Mouse (Mus musculus) urinary bladder, postnatal 14 days (tissue): ENCODE measurements around the gene Mcu.

ENCODE experiments used
- DNase-seq: peaks from one replicate; pipeline ENCODE4 v3.0.0; 2021; ENCODE audit warnings: low spot score

Mcu gene

DNA sequence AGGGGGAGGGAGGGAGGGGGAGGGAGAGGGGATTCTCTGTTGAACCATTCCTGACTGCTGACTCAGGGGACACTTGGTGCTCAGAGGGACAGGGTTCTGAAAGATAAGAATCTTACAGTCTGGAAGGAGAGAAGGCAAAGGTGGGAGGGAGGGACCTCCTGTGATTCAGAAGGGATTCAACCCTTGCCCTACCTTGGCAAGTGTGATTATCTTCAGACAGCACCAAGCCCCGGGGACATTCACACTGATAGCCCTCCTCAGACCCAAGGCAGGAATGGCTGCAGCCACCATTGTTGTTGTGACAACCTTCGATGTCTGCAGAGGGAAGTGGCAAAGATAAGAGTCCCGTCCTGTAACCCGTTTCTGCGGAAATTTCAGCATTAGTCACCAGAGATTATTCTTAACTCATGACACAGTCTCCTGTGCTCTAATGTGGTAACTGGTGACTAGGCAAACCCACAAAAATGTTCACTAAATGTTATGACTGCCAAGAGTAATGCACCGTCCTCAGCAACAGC is 185.7 kb downstream of the Mcu start:
- peak; percentile 44 for DNase-seq

GRCm38 (mm10) chr10:59429448-59430135 is 186.9 kb downstream of the Mcu start:
- no peak for DNase-seq

DNA sequence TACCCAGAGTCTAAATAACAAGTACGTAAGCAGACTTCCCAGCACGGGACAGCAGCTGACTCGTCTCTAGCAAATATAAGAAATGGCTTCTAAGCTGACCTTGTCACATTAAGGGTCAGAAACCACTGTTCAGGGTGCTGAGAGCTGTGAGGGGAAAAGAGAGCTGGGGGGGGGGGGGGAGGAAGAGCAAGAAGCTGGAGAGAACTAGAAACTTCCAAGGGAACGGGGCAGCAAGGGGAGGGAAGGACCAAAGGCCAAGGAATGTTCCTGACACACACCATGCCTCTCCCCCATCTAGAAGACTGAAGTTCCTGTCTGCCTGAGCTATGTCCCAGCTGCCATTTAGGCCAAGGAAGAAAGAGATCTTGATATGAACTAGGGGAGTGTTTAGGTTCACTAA is 190.1 kb downstream of the Mcu start:
- no peak for DNase-seq

DNA sequence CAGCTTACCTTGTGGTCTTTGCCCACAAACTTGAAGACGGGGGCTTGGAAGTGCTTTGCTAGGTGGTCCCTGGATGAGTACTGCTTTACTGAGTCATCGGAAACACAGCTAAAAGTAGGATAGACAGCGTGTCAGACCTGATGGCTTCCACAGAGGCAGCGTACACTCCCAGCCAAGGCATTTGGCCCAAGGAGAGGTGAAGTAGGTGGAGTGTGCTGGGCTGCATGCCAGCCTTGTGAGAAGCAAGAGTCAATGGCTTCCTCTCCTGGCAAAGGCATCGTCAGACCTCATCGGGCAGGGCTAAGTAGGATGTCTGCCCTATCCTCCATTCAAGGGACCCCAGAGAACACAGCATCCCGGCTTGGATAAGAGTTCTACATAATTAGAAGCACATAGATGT is 191.1 kb downstream of the Mcu start:
- peak; percentile 60 for DNase-seq

- no peak for DNase-seq
These were observed 192.0 kb downstream of the Mcu start for GRCm38 (mm10) chr10:59424453-59424852.

GRCm38 (mm10) chr10:59419516-59419915 is 197.0 kb downstream of the Mcu start:
- DNase-seq, result no peak

DNA sequence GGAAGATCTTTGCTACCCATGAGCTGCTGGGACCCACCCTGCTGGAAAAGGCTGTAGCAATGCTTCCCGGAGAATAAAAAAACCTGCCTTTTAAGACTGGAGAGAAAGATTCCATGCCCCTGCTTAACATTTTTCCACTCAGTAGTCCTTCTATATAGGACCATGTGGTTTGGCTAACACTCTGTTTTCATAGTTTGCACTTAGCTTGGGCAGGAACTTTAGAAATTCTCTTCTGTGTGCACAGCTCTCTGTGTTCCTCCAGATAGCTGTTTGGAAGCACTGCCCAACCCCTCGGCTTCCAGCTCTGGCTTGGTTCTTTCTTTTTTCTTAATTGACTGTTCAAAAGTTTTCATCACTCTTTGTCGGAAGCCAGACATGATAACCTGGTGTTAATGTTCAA is 199.9 kb downstream of the Mcu start:
- DNase-seq, result no peak

- no peak for DNase-seq
These were observed 202.8 kb downstream of the Mcu start for GRCm38 (mm10) chr10:59413711-59414110.

GRCm38 (mm10) chr10:59410264-59410663 is 206.2 kb downstream of the Mcu start:
- no peak for DNase-seq

- DNase-seq, result no peak
These were observed 208.0 kb downstream of the Mcu start for GRCm38 (mm10) chr10:59408499-59408898.

GRCm38 (mm10) chr10:59403793-59404149 is 212.7 kb downstream of the Mcu start:
- no peak for DNase-seq

GRCm38 (mm10) chr10:59402899-59403792 is 213.3 kb downstream of the Mcu start, which contains the start of gene Pla2g12b:
Gene Pla2g12b, plus strand, starts transcription at chr10:59403660.
- DNase-seq, result no peak
